In the genomic region with DNA sequence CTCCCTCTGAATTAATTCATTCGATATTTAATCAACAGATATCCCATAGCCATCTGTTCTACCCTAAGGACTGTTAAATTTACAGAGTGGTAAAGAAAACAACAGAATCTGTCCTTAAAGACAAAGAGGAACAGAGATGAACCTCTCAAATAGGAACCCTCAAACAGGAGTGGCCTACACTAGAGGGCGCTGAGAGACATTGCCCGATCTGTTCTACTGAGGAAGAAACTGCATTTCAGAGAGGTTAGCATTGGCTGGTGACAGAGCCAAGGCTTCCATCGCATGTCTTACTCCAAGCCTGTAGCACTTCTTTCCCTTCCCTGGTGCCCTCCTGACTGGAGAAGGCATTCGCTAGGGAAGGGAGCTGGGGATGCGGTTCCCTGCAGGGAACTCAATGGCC, we compare ENCODE assay signal across 10 mouse cellular contexts.
DNase-seq lines count a peak whose midpoint lies in the region; ATAC-seq and TF ChIP-seq lines count a peak whose summit lies in the region.
"Had no signal": no experiment of that assay in that cellular context is flagged by ENCODE, and none has a peak within 500 bp of the region (broad histone marks: within the 10 kb centered on the region; RNA-seq: fewer than 3 reads in every experiment).

No protein-coding gene starts in this region.

- no peaks in the 10 kb centered on the region for H3K9me3 ChIP-seq in heart, postnatal 0 days (replicated peaks; ENCODE audit: control insufficient read depth, low read length)
- H3K9me3 ChIP-seq in heart, embryonic 12.5 days (replicated peaks), result no peaks in the 10 kb centered on the region
- H3K9me3 ChIP-seq in E14TG2a.4 (ENCODE audit: low read length), result no peaks in the 10 kb centered on the region
- no peaks in the 10 kb centered on the region for H3K9me3 ChIP-seq in liver, embryonic 14.5 days (ENCODE audit: control insufficient read depth, low read length)
- H3K9me3 ChIP-seq: liver, embryonic 15.5 days had no signal

- no peak for ATAC-seq in heart, postnatal 0 days (ENCODE audit: insufficient read depth, low read depth)
- ATAC-seq in heart, embryonic 12.5 days (ENCODE audit: insufficient number of reproducible peaks, low FRiP score), result no peak
- ATAC-seq in liver, embryonic 14.5 days (ENCODE audit: insufficient read depth), result no peak
- ATAC-seq in activated CD4-positive, CD25-positive, alpha-beta regulatory T cell, adult 4 months, result no peak

- H3K4me2 ChIP-seq in heart, postnatal 0 days (ENCODE audit: low read depth, low read length), result no peak overlapping the region
- no peak overlapping the region for H3K4me2 ChIP-seq in heart, embryonic 12.5 days
- no peak overlapping the region for H3K4me2 ChIP-seq in liver, embryonic 14.5 days (ENCODE audit: low read depth)
- H3K4me2 ChIP-seq: liver, embryonic 15.5 days had no signal

- intact Hi-C loops in heart, postnatal 10 days (cut with DNase I), result loop anchor here (1.0 kb wide), 1 partner anchor 432 kb away; the partner anchor contains the start of gene Spock1

- peak; percentile 50 for TF ChIP-seq CTCF in heart, postnatal 0 days (IDR thresholded peaks at IDR 0.05; ENCODE audit: low read depth)
- TF ChIP-seq CTCF in E14TG2a.4 (conservative IDR thresholded peaks at IDR 0.05; ENCODE audit: low read length), result peak; percentile 59
- TF ChIP-seq CTCF in liver, embryonic 14.5 days (IDR thresholded peaks at IDR 0.05; ENCODE audit: low read depth), result peak; percentile 67

- H3K4me3 ChIP-seq in heart, postnatal 0 days (ENCODE audit: low read depth, low read length), result no peak overlapping the region
- H3K4me3 ChIP-seq in heart, embryonic 12.5 days, result no peak overlapping the region
- no peak overlapping the region for H3K4me3 ChIP-seq in E14TG2a.4 (replicated peaks; ENCODE audit: low read length)
- H3K4me3 ChIP-seq in liver, embryonic 14.5 days (ENCODE audit: insufficient read depth in 1 of 2, low read depth in 2 of 2, low read length in 2 of 2), result no peak overlapping the region
- H3K4me3 ChIP-seq: liver, embryonic 15.5 days had no signal

- no peak for TF ChIP-seq EP300 in heart, postnatal 0 days (IDR thresholded peaks at IDR 0.05; ENCODE audit: low read depth)
- no peak for TF ChIP-seq EP300 in liver, embryonic 14.5 days (IDR thresholded peaks at IDR 0.05; ENCODE audit: low read depth)

- DNase-seq in heart, postnatal 0 days (ENCODE audit: low spot score), result no peak
- DNase-seq in c-Kit-positive CD71-positive TER-119-negative erythroid progenitor cells, embryonic 14.5 days (ENCODE audit: low read depth), result peak; percentile 1
- peak; percentile 11 to 30 for DNase-seq in heart, postnatal 10 days
- no peak for DNase-seq in liver, embryonic 14.5 days (ENCODE audit: low read depth in 3 of 3, low spot score in 3 of 3)
- DNase-seq in urinary bladder, postnatal 4 days (ENCODE audit: low spot score in 2 of 2), result no peak

- no peaks in the 10 kb centered on the region for H3K36me3 ChIP-seq in heart, postnatal 0 days (replicated peaks; ENCODE audit: control insufficient read depth, insufficient read depth, low read length)
- no peaks in the 10 kb centered on the region for H3K36me3 ChIP-seq in heart, embryonic 12.5 days
- no peaks in the 10 kb centered on the region for H3K36me3 ChIP-seq in E14TG2a.4 (ENCODE audit: insufficient read depth, low read length)
- H3K36me3 ChIP-seq in liver, embryonic 14.5 days (replicated peaks; ENCODE audit: control insufficient read depth, insufficient read depth, low read depth), result no peaks in the 10 kb centered on the region
- H3K36me3 ChIP-seq: G1E; liver, embryonic 15.5 days had no signal

- WGBS in heart, postnatal 0 days, result 20% methylated on average over 6 of the region's 6 CpGs
- 26% methylated on average over 6 of the region's 6 CpGs for WGBS in heart, embryonic 12.5 days
- 16% methylated on average over 6 of the region's 6 CpGs for WGBS in liver, embryonic 14.5 days (ENCODE audit: insufficient replicate concordance)

- H3K4me1 ChIP-seq in heart, postnatal 0 days (ENCODE audit: control insufficient read depth, insufficient read depth), result no peaks in the 10 kb centered on the region
- H3K4me1 ChIP-seq in heart, embryonic 12.5 days (replicated peaks), result no peaks in the 10 kb centered on the region
- no peaks in the 10 kb centered on the region for H3K4me1 ChIP-seq in E14TG2a.4 (replicated peaks; ENCODE audit: low read depth, low read length)
- no peaks in the 10 kb centered on the region for H3K4me1 ChIP-seq in liver, embryonic 14.5 days (replicated peaks; ENCODE audit: control insufficient read depth in 2 of 2, insufficient read depth in 2 of 2, low read length in 1 of 2)
- H3K4me1 ChIP-seq: liver, embryonic 15.5 days had no signal

- H3K9ac ChIP-seq in heart, postnatal 0 days (replicated peaks; ENCODE audit: low read depth, low read length), result no peak overlapping the region
- no peak overlapping the region for H3K9ac ChIP-seq in heart, embryonic 12.5 days
- H3K9ac ChIP-seq in liver, embryonic 14.5 days (replicated peaks), result no peak overlapping the region
- H3K9ac ChIP-seq: liver, embryonic 15.5 days had no signal

- H3K27me3 ChIP-seq in heart, postnatal 0 days (ENCODE audit: control insufficient read depth, insufficient read depth, low read length), result no peaks in the 10 kb centered on the region
- H3K27me3 ChIP-seq in heart, embryonic 12.5 days (replicated peaks), result 0 out of 2 replicates have a peak, but pooled peaks cover 5% of the 10 kb centered on the region
- H3K27me3 ChIP-seq in E14TG2a.4 (ENCODE audit: insufficient read depth, low read length), result no peaks in the 10 kb centered on the region
- no peaks in the 10 kb centered on the region for H3K27me3 ChIP-seq in liver, embryonic 14.5 days (ENCODE audit: control insufficient read depth, insufficient read depth, low read length)
- H3K27me3 ChIP-seq: liver, embryonic 15.5 days had no signal

- no peak overlapping the region for H3K27ac ChIP-seq in heart, postnatal 0 days (ENCODE audit: low read depth)
- H3K27ac ChIP-seq in heart, embryonic 12.5 days (ENCODE audit: poor library complexity, severe bottlenecking), result no peak overlapping the region
- no peak overlapping the region for H3K27ac ChIP-seq in liver, embryonic 14.5 days
- H3K27ac ChIP-seq: liver, embryonic 15.5 days had no signal

Comparison
In these comparisons a context has a peak if more than half of its experiments do, and no peak if none do; other contexts are left out.
1. DNase-seq: peak in c-Kit-positive CD71-positive TER-119-negative erythroid progenitor cells, embryonic 14.5 days (single experiment) and heart, postnatal 10 days (2 of 2); none in heart, postnatal 0 days (single experiment), liver, embryonic 14.5 days (0 of 3) and urinary bladder, postnatal 4 days (0 of 2).
2. Peak in every context shown above with its lines, with median percentiles within 50 percentile points of each other: CTCF ChIP-seq.